Mouse (Mus musculus): ENCODE measurements around the gene Os9. TPM values are rescaled to one million over a fixed set of nuclear protein-coding genes. Genes with fewer than 3 reads are reported as not detected.

Gene Os9
- polyA plus RNA-seq (2012; rRNA removed), result 106 TPM in 2 replicates

- no peak for TF ChIP-seq CTCF (IDR thresholded peaks at IDR 0.05; ENCODE audit: extremely low read depth, insufficient read depth, low read length)
- TF ChIP-seq POLR2A (IDR thresholded peaks at IDR 0.05; ENCODE audit: extremely low read depth, insufficient read depth, low read length), result peak; percentile 81
- Histone ChIP-seq H3K4me3 (ENCODE audit: insufficient read depth, low read length) (peak within 1 kb of the TSS; percentile 89), H3K4me1 (ENCODE audit: control insufficient read depth, insufficient read depth, low read length) (no peaks in the 10 kb centered on the region; the same call in 1 of the 2 replicates), H3K27ac (ENCODE audit: insufficient read depth, low read length) (0 out of 2 replicates have a peak within 1 kb of the TSS, but pooled peaks have one; percentile 5)
Measured at GRCm38 (mm10) chr10:127121066-127121477, at the start of gene Os9. TSS of gene Os9 (minus strand) at chr10:127121131.

GRCm38 (mm10) chr10:127170002-127170401 is 49.1 kb upstream of the Os9 start:
- H3K4me1 ChIP-seq (ENCODE audit: control insufficient read depth, insufficient read depth, low read length), result peaks cover 2% of the 10 kb centered on the region; the same call in 1 of the 2 replicates
- H3K27ac ChIP-seq (ENCODE audit: insufficient read depth, low read length), result no peak overlapping the region
- H3K4me3 ChIP-seq (ENCODE audit: insufficient read depth, low read length), result no peak overlapping the region
- no peak for TF ChIP-seq CTCF (IDR thresholded peaks at IDR 0.05; ENCODE audit: extremely low read depth, insufficient read depth, low read length)
- TF ChIP-seq POLR2A (IDR thresholded peaks at IDR 0.05; ENCODE audit: extremely low read depth, insufficient read depth, low read length), result no peak

- Histone ChIP-seq H3K4me3 (ENCODE audit: insufficient read depth, low read length) (no peak overlapping the region; the same call in 1 of the 2 replicates), H3K27ac (ENCODE audit: insufficient read depth, low read length) (no peak overlapping the region), H3K4me1 (ENCODE audit: control insufficient read depth, insufficient read depth, low read length) (peaks cover 2% of the 10 kb centered on the region; the same call in 1 of the 2 replicates)
- TF ChIP-seq POLR2A (IDR thresholded peaks at IDR 0.05; ENCODE audit: extremely low read depth, insufficient read depth, low read length) (no peak), CTCF (IDR thresholded peaks at IDR 0.05; ENCODE audit: extremely low read depth, insufficient read depth, low read length) (no peak)
Measured at GRCm38 (mm10) chr10:127167614-127168192, 46.8 kb upstream of the Os9 start.

GRCm38 (mm10) chr10:127166771-127167613 is 46.1 kb upstream of the Os9 start:
- Histone ChIP-seq H3K27ac (ENCODE audit: insufficient read depth, low read length) (no peak overlapping the region), H3K4me3 (ENCODE audit: insufficient read depth, low read length) (peak overlapping the region; percentile 94), H3K4me1 (ENCODE audit: control insufficient read depth, insufficient read depth, low read length) (peaks cover 2% of the 10 kb centered on the region; the same call in 1 of the 2 replicates)
- no peak for TF ChIP-seq POLR2A (IDR thresholded peaks at IDR 0.05; ENCODE audit: extremely low read depth, insufficient read depth, low read length)
- no peak for TF ChIP-seq CTCF (IDR thresholded peaks at IDR 0.05; ENCODE audit: extremely low read depth, insufficient read depth, low read length)

- TF ChIP-seq POLR2A (IDR thresholded peaks at IDR 0.05; ENCODE audit: extremely low read depth, insufficient read depth, low read length), result no peak
- TF ChIP-seq CTCF (IDR thresholded peaks at IDR 0.05; ENCODE audit: extremely low read depth, insufficient read depth, low read length), result no peak
- Histone ChIP-seq H3K4me1 (ENCODE audit: control insufficient read depth, insufficient read depth, low read length) (peaks cover 2% of the 10 kb centered on the region; the same call in 1 of the 2 replicates), H3K4me3 (ENCODE audit: insufficient read depth, low read length) (peak overlapping the region; percentile 94), H3K27ac (ENCODE audit: insufficient read depth, low read length) (0 out of 2 replicates have a peak overlapping the region, but pooled peaks have one; percentile 93)
Measured at GRCm38 (mm10) chr10:127166404-127166715, 45.4 kb upstream of the Os9 start.

GRCm38 (mm10) chr10:127165654-127166403 is 44.9 kb upstream of the Os9 start:
- peak overlapping the region; percentile 94 for H3K4me3 ChIP-seq (ENCODE audit: insufficient read depth, low read length)
- TF ChIP-seq POLR2A (IDR thresholded peaks at IDR 0.05; ENCODE audit: extremely low read depth, insufficient read depth, low read length), result 0 out of 2 replicates have a peak, but pooled peaks have one; percentile 20
- TF ChIP-seq CTCF (IDR thresholded peaks at IDR 0.05; ENCODE audit: extremely low read depth, insufficient read depth, low read length), result no peak
- peaks cover 2% of the 10 kb centered on the region; the same call in 1 of the 2 replicates for H3K4me1 ChIP-seq (ENCODE audit: control insufficient read depth, insufficient read depth, low read length)
- peak overlapping the region; percentile 93 for H3K27ac ChIP-seq (ENCODE audit: insufficient read depth, low read length)

- H3K4me3 ChIP-seq (ENCODE audit: insufficient read depth, low read length), result peak overlapping the region; percentile 94
- peak overlapping the region; percentile 93 for H3K27ac ChIP-seq (ENCODE audit: insufficient read depth, low read length)
- H3K4me1 ChIP-seq (ENCODE audit: control insufficient read depth, insufficient read depth, low read length), result peaks cover 2% of the 10 kb centered on the region; the same call in 1 of the 2 replicates
- TF ChIP-seq CTCF (IDR thresholded peaks at IDR 0.05; ENCODE audit: extremely low read depth, insufficient read depth, low read length) (no peak), POLR2A (IDR thresholded peaks at IDR 0.05; ENCODE audit: extremely low read depth, insufficient read depth, low read length) (no peak)
Measured at GRCm38 (mm10) chr10:127165354-127165653, 44.4 kb upstream of the Os9 start.

- peak; percentile 61 for TF ChIP-seq CTCF (IDR thresholded peaks at IDR 0.05; ENCODE audit: extremely low read depth, insufficient read depth, low read length)
- peak; percentile 58; the same call in 1 of the 2 replicates for TF ChIP-seq POLR2A (IDR thresholded peaks at IDR 0.05; ENCODE audit: extremely low read depth, insufficient read depth, low read length)
- peaks cover 2% of the 10 kb centered on the region; the same call in 1 of the 2 replicates for H3K4me1 ChIP-seq (ENCODE audit: control insufficient read depth, insufficient read depth, low read length)
- peak within 1 kb of the TSS; percentile 93 for H3K27ac ChIP-seq (ENCODE audit: insufficient read depth, low read length)
- peak within 1 kb of the TSS; percentile 94 for H3K4me3 ChIP-seq (ENCODE audit: insufficient read depth, low read length)
Measured at GRCm38 (mm10) chr10:127164631-127165353, 43.9 kb upstream of the Os9 start, which contains the start of gene B4galnt1. TSS of gene B4galnt1 (plus strand) at chr10:127165225.

Measured in cortical plate, adult 2 months (tissue).